Mouse (Mus musculus) left cerebral cortex, postnatal 25 days (tissue): ENCODE results near the gene Atr. TPM values are rescaled to one million over a fixed set of nuclear protein-coding genes. Genes with fewer than 3 reads are reported as not detected.
"Not testable (repeated sequence)": the region's sequence is repeated elsewhere in the genome, so short reads cannot be mapped to it uniquely, and the experiment has no call there.

ENCODE experiments used
- DNase-seq, 2 experiments: peaks; one replicate each; pipeline ENCODE4 v3.0.0; 2022; ENCODE audit warnings: low spot score in 2 of 2, mixed read lengths in 1 of 2
- intact Hi-C: fragments of 180-260 bp; cut with DNase I; formaldehyde crosslinking; loops from one replicate; pipeline ENCODE4 v1.15.1; 2025
- total RNA-seq, 2 experiments: library from RNA; stranded (reverse); gene quantifications; 2 replicates each; pipeline ENCODE4 v1.2.3; 2021

The Atr gene
- total RNA-seq, 2 experiments from 2014 or later, result 10.0 to 13.0 TPM

- DNase-seq, result no peak
- intact Hi-C loops, result no loop called here
Measured at GRCm38 (mm10) chr9:95878246-95878645, 20.8 kb downstream of the Atr start.

GRCm38 (mm10) chr9:95882751-95883150 lies 25.4 kb downstream of the Atr start:
- intact Hi-C loops, result loop anchor here (10.0 kb wide), 1 partner anchor 102 kb away; no protein-coding TSS in a partner anchor
- DNase-seq, result no peak

DNA sequence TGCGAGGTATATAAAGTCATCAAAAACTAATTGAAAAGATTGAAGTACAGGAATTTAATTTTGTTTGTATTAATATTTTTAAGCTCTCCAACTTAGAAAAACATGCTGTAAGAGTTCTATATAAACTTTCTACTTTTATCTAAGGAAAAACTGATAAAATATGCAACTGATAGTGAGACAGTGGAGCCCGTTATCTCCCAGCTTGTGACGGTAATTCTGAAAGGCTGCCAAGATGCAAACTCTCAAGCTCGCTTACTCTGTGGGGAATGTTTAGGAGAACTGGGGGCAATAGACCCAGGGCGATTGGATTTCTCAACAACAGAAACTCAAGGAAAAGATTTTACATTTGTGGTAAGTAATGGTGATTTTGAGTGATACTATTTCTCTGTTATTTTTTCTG lies 40.0 kb downstream of the Atr start:
- no peak for DNase-seq
- intact Hi-C loops, result no loop called here

DNA sequence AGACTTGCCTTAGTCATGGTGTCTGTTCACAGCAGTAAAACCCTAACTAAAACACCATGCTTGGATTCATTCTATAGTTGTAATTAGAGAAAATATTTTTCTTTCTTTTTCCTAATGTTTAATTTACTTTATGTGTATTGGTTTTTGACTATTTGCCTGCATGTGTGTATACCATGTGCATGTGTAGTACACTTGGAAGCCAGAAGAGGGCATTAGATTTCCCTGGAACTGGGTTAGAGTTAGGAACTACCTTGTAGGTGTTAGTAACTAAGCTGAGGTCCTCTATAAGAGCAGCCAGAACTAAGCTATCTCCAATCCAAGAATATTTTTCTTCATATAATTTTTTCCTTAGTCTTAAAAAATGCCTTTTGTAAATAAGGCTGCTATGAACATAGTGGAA lies 75.5 kb downstream of the Atr start:
- intact Hi-C loops, result no loop called here

DNA sequence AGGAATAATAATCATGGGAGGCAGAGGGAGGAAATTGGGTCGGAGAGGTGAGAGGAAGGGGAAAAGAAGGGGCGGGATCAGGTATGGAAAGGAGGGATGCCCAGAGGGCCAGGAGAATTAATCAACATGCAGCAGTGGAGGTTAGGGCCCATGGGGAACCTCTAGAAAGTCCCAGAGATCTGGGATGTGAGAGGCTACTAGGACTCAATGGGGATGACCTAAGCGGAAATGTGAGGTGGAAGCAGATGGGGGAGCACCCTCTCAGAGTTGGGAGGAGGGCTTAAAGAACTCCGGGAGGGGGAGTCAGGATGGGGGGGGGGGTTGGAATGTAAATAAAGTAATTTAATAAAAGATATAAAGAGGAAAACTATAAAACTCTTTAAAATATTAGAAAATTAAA lies 96.3 kb downstream of the Atr start:
- intact Hi-C loops, result loop anchor here (1.0 to 2.0 kb wide), 2 partner anchors 166 to 443 kb away; partner anchors contain the start of genes Gk5 and U2surp
- no peak for DNase-seq

More for the DNA sequence above, 75.5 kb downstream of the Atr start:
- DNase-seq, result no peak

- intact Hi-C loops, result loop anchor here (1.0 to 2.0 kb wide), 2 partner anchors 165 to 443 kb away; partner anchors contain the start of genes Gk5 and U2surp
- no peak for DNase-seq
Measured at GRCm38 (mm10) chr9:95954226-95954584, 96.8 kb downstream of the Atr start.

- DNase-seq, result peak; percentile 90 to 93
- intact Hi-C loops, result loop anchor here (1.0 to 2.0 kb wide), 2 partner anchors 164 to 444 kb away; partner anchors contain the start of genes Gk5 and U2surp
Measured at GRCm38 (mm10) chr9:95954585-95955461, 97.4 kb downstream of the Atr start, which contains the start of gene Xrn1. TSS of gene Xrn1 (plus strand) at chr9:95954760.

GRCm38 (mm10) chr9:95957611-95958010 lies 100.2 kb downstream of the Atr start:
- no peak for DNase-seq
- intact Hi-C loops, result no loop called here

GRCm38 (mm10) chr9:95958041-95958730 lies 100.8 kb downstream of the Atr start:
- intact Hi-C loops, result no loop called here
- DNase-seq, result no peak

GRCm38 (mm10) chr9:95958731-95959105 lies 101.3 kb downstream of the Atr start:
- intact Hi-C loops, DNase-seq: not testable (repeated sequence)

DNA sequence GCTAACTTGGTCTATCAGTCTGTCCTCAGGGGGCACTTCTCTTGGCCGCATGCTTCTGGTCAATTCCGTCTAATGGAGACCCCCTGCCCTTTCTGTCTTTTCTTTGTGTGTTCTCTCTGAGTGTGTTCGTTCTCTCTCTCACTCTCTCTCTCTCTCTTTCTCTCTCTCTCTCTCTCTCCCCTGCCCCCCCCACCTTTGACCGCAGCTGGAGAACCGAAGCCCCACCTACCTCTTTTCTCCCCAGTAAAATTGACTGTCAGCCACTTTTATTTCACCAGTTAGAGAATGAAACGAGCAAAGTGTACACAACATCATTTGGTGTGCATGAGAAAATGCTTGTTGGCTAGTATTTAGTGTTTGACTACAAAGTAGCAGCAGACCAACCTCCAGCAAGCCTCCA lies 101.8 kb downstream of the Atr start:
- no peak for DNase-seq
- intact Hi-C loops, result no loop called here

DNA sequence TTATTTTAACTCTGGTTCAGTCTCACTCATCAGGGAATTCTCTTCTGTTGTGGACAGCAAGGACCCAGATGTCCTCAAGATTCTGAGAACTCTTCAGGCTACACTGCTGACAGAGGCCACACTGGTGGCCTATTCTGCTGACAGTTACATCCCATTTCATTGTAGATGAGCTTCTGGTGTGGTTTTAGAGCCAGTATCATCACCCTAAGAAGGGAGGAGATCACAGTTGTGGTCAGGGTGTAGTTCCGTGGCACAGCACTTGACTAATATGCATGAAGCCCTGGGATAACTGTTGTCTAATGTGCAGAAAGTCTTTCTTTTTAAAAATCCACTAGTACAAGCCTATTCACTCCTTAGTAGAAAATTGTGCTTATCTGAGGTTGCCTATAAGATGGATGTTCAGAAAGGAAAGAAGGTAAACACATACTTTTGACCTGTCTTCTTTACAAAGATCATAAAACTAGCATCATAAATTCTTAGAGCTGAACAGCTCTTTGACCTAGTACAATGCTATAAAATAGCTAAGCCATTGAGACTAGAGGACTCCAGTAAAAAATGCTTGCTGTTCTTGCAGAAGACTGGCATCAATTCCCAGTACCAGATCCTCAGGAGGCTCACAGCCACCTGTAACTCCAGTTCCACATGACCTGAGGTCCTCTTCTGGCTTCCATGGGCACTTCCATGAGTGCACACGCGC lies 102.5 kb downstream of the Atr start:
- DNase-seq, result no peak
- intact Hi-C loops, result no loop called here

GRCm38 (mm10) chr9:95961058-95961457 lies 103.7 kb downstream of the Atr start:
- DNase-seq, result no peak
- intact Hi-C loops, result no loop called here

DNA sequence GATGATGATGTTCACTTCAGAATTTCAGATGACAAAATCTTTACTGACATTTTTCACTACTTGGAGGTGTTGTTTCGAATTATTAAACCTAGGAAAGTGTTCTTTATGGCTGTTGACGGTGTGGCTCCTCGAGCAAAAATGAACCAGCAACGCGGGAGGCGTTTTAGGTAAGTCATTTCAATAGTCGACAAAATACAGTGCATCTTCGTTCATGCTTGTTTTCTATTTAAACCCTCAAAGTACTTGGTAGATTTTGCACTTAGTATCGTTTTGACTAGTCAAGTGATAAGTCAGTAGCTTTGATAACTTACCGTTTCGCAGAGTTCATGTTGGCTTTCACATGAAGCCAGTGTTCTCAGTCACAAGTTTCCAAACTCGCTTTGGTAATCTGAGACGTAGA lies 106.6 kb downstream of the Atr start:
- no peak for DNase-seq
- intact Hi-C loops, result no loop called here

GRCm38 (mm10) chr9:95978279-95978678 lies 120.9 kb downstream of the Atr start:
- intact Hi-C loops, result loop anchor here (5.0 kb wide), 1 partner anchor 34 kb away; no protein-coding TSS in a partner anchor
- DNase-seq, result no peak

DNA sequence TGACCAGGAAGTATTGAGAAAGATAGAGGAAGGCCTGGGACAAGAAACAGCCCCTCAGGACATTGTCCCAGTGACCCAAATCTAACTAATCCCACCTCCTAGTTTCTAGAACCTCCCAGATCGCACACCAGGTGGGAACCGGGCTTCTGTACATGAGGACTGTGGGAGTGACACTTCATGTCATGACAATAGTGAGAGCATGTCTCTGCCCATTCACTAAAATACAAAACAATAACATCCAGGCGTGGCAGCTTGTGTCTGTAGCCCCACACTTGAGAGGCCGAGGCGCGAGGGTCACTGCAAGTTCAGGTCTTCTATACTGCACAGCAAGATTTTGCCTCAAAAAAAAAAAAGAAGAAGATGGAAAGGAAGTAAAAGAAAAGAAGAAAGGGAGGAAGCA lies 122.5 kb downstream of the Atr start:
- intact Hi-C loops, result loop anchor here (5.0 to 10.0 kb wide), 2 partner anchors 32 to 95 kb away; no protein-coding TSS in a partner anchor
- DNase-seq, result no peak

DNA sequence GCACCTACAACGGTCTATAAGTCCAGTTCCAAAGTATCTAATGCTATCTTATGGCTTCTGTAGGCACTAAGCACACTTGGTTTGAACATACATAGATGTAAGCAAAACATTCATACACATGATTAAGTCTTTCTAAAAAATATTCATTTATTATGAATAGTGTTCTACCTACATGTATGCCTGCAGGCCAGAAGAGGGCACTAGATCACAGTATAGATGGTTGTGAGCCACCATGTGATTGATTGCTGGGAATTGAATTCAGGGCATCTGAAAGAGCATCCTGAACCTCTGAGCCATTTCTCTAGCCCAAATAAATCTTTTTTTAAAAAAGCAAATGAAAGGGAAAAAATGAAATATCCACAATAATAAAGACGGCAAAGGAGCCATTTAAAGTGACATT lies 134.9 kb downstream of the Atr start:
- intact Hi-C loops, result no loop called here
- DNase-seq, result no peak
